Mouse (Mus musculus) intestine, postnatal 0 days (tissue): Measurements from ENCODE around the gene Igsf21. TPM values are rescaled to one million over a fixed set of nuclear protein-coding genes. Genes with fewer than 3 reads are reported as not detected.

ENCODE experiments used
- ATAC-seq: fragments of 200-750 bp; cut with Nextera tagmentation; 2 replicates; pipeline ENCODE4 v1.8.0; 2017; ENCODE audit warnings: mild to moderate bottlenecking, moderate TSS enrichment, moderate library complexity
- H3K27ac ChIP-seq: fragments of 300-500 bp; sonication (generic); 2 replicates; pipeline ENCODE4 v1.5.1; 2014; ENCODE audit warnings: mild to moderate bottlenecking, low read depth, low read length, moderate library complexity
- H3K27me3 ChIP-seq: fragments of 300-500 bp; sonication (generic); replicated peaks from 2 replicates; pipeline ENCODE4 v1.6.1; 2014; ENCODE audit warnings: low read length, mixed read lengths; ENCODE audit not compliant: control insufficient read depth, insufficient read depth
- H3K36me3 ChIP-seq: fragments of 300-500 bp; sonication (generic); 2 replicates; pipeline ENCODE4 v1.6.1; 2014; ENCODE audit warnings: mild to moderate bottlenecking, moderate library complexity; ENCODE audit not compliant: control insufficient read depth, insufficient read depth
- H3K4me1 ChIP-seq: fragments of 300-500 bp; sonication (generic); replicated peaks from 2 replicates; pipeline ENCODE4 v1.6.1; 2014; ENCODE audit warnings: antibody characterized with exemption, low read length, mixed read lengths; ENCODE audit not compliant: control insufficient read depth, insufficient read depth
- H3K4me2 ChIP-seq: fragments of 300-500 bp; sonication (generic); replicated peaks from 2 replicates; pipeline ENCODE4 v1.6.1; 2014; ENCODE audit warnings: low read depth, mild to moderate bottlenecking, moderate library complexity
- H3K4me3 ChIP-seq: fragments of 300-500 bp; sonication (generic); 2 replicates; pipeline ENCODE4 v1.5.1; 2014; ENCODE audit warnings: low read depth, low read length
- H3K9ac ChIP-seq: fragments of 300-500 bp; sonication (generic); 2 replicates; pipeline ENCODE4 v1.6.1; 2014; ENCODE audit warnings: mild to moderate bottlenecking, low read depth, low read length
- H3K9me3 ChIP-seq: fragments of 300-500 bp; sonication (generic); 2 replicates; pipeline ENCODE4 v1.6.1; 2016; ENCODE audit warnings: mixed run types; ENCODE audit not compliant: control insufficient read depth
- CTCF ChIP-seq: sonication (generic); IDR thresholded peaks from 2 replicates; pipeline ENCODE4 v1.5.1; 2016; ENCODE audit warnings: low read depth, mild to moderate bottlenecking, control low read depth, antibody characterized with exemption, moderate library complexity
- WGBS: fragments of 180-500 bp; shearing (Covaris S2); extraction: QIAGEN DNeasy Blood & Tissue Kit; methylation state at CpG from one replicate; pipeline ENCODE4 v1.1.7; 2014; 5-methylcytosine and 5-hydroxymethylcytosine counted together
- polyA plus RNA-seq: library from polyadenylated mRNA; unstranded; fragments of >200 nt; fragmentation: Nextera tagmentation; extraction: Ambion mirVana; gene quantifications from 2 replicates; pipeline ENCODE4 v1.2.1, GENCODE M21; 2015

Gene Igsf21
- polyA plus RNA-seq, 1 experiment from 2014 or later = 0.93 TPM

DNA sequence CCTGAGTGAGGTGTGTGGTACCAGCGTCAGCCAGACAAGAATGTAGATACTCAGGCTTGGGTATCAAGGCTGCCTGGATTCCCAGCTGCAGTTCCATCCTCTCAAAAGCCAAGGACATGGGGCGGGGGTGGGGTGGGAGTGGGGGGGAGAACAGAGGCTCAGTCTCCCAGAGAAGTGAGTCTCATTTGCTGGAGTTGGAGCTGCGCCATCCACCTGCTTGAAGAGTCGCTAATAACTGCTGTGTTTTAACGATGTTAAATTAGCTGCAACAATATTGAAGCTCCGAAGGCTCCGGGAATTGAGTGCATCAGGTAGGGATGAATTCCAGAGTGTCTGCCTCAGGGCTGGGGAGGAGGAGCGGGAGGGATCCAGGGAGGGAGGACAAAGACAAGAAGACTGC is 250.9 kb downstream of the Igsf21 start:
- 64% methylated on average over 8 of the region's 8 CpGs for WGBS
- no peak overlapping the region for H3K4me3 ChIP-seq
- ATAC-seq = no peak
- H3K27ac ChIP-seq = no peak overlapping the region
- no peaks in the 10 kb centered on the region for H3K9me3 ChIP-seq
- H3K4me2 ChIP-seq = no peak overlapping the region
- TF ChIP-seq CTCF = no peak
- no peaks in the 10 kb centered on the region for H3K36me3 ChIP-seq
- H3K27me3 ChIP-seq = no peaks in the 10 kb centered on the region
- no peak overlapping the region for H3K9ac ChIP-seq
- no peaks in the 10 kb centered on the region for H3K4me1 ChIP-seq

DNA sequence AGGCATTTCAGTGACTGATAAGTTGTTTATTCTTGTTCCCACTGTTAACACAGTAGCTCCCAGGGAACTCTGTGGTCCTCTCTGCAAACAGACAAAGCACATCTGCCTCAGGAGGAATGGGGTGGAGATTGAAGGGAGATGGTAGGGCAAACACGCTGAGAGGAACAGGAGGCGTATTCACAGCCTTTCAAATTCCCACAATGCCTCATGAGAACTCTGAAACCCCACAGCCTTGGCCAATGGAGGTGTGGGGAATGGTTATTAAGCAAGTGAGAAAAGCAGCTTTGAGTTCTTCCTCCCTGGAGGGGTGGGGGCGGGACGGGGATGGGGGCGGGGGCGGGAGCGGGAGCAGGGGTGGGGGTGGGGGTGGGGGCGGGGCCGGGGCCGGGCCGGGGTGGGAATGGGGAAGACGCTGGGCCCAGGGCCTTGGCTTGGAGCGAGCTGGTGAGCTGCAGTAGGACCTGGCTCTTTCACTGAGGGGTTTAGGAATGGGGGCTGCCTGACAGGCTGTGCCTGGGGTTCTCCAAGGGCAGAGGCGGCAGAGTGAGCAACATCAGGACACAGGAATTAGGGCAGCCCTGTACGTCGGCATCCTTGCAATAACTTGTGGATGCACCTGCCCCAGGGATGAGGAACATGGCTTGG is 253.4 kb downstream of the Igsf21 start:
- no peak overlapping the region for H3K9ac ChIP-seq
- WGBS = 17% methylated on average over 9 of the region's 16 CpGs
- H3K36me3 ChIP-seq = no peaks in the 10 kb centered on the region
- no peak overlapping the region for H3K27ac ChIP-seq
- H3K4me1 ChIP-seq = no peaks in the 10 kb centered on the region
- ATAC-seq = no peak
- H3K9me3 ChIP-seq = no peaks in the 10 kb centered on the region
- no peak overlapping the region for H3K4me2 ChIP-seq
- no peaks in the 10 kb centered on the region for H3K27me3 ChIP-seq
- H3K4me3 ChIP-seq = no peak overlapping the region
- TF ChIP-seq CTCF = no peak

GRCm38 (mm10) chr4:139986913-139987312 is 259.7 kb downstream of the Igsf21 start:
- no peak for ATAC-seq
- Histone ChIP-seq H3K9ac (no peak overlapping the region), H3K9me3 (no peaks in the 10 kb centered on the region), H3K4me1 (no peaks in the 10 kb centered on the region), H3K4me2 (no peak overlapping the region), H3K27ac (no peak overlapping the region), H3K36me3 (no peaks in the 10 kb centered on the region), H3K27me3 (no peaks in the 10 kb centered on the region), H3K4me3 (no peak overlapping the region)
- no peak for TF ChIP-seq CTCF
- WGBS = 67% methylated on average over 7 of the region's 7 CpGs

DNA sequence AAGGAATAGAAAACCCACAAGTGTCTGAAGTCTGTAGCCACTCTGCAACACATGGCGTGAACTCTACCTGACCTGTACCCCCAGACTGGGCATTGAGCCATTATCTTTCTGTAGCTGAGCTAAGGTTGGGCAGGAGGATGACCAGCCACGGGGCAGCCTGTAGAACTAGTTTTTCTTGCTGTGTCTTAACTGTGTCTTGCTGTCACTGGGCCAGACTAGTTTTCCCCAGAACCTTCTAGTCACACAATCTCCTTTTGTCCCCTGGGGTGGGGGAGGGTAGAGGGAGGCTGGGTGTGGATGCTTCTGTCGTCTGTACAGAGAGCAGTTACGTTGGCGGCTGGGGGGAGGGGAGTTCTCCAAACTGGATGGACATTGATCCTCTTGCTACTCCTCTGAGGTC is 267.9 kb downstream of the Igsf21 start:
- no peak overlapping the region for H3K27ac ChIP-seq
- no peak overlapping the region for H3K9ac ChIP-seq
- no peak for TF ChIP-seq CTCF
- H3K36me3 ChIP-seq = no peaks in the 10 kb centered on the region
- no peaks in the 10 kb centered on the region for H3K27me3 ChIP-seq
- 17% methylated on average over 5 of the region's 5 CpGs for WGBS
- no peaks in the 10 kb centered on the region for H3K9me3 ChIP-seq
- no peak overlapping the region for H3K4me3 ChIP-seq
- H3K4me1 ChIP-seq = 0 out of 2 replicates have a peak, but pooled peaks cover 5% of the 10 kb centered on the region
- ATAC-seq = peak; percentile 90
- no peak overlapping the region for H3K4me2 ChIP-seq

DNA sequence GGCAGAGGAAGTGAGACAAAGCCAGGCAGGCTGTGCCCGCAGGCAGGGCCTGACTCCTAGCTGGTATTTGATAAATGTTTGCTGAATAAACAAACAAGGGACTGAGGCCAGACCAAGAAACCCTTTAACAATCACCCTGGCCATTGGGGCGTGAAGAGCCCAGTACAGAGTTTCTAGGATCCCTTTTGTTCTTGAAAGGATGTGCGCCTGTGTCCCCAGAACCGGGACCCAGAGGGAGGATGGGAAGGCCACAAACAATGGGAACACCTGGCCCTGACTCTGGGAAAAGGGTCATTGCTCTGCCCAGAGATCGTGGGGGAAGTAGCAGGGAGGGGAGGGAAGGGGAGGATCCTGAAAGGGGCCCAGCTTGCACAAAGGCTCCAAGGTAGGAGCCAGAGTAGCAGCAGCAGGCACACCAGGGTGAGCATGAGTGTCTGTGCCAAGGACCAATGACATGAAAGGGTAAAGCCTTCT is 269.2 kb downstream of the Igsf21 start:
- no peak overlapping the region for H3K27ac ChIP-seq

More for the DNA sequence above, 269.2 kb downstream of the Igsf21 start:
- no peak overlapping the region for H3K4me3 ChIP-seq
- H3K36me3 ChIP-seq = no peaks in the 10 kb centered on the region
- no peak overlapping the region for H3K9ac ChIP-seq
- H3K27me3 ChIP-seq = no peaks in the 10 kb centered on the region
- H3K4me1 ChIP-seq = 0 out of 2 replicates have a peak, but pooled peaks cover 5% of the 10 kb centered on the region
- no peak for ATAC-seq
- H3K9me3 ChIP-seq = no peaks in the 10 kb centered on the region
- WGBS = 29% methylated on average over 5 of the region's 5 CpGs
- TF ChIP-seq CTCF = no peak
- H3K4me2 ChIP-seq = no peak overlapping the region
